Mouse (Mus musculus) adipocyte (in vitro differentiated cells): ENCODE measurements at regions not wholly inside any gene's neighbourhood (a gene's known extent, or its start where the extent isn't known, plus 50 kb on each side); places are given as distances from the start of the nearest gene placed in this dataset.
A peak's percentile ranks its signal among the peaks of the same experiment; 100 is the strongest.

ENCODE experiments used
- DNase-seq: peaks from one replicate; pipeline ENCODE4 v3.0.0-alpha.2; 2016; ENCODE audit warnings: low spot score

- DNase-seq, result peak; percentile 5
Observed at GRCm38 (mm10) chr2:148290326-148290725, 104.8 kb upstream of the Sstr4 start.

GRCm38 (mm10) chr2:148292442-148292841, 102.7 kb upstream of the Sstr4 start:
- DNase-seq, result no peak

DNA sequence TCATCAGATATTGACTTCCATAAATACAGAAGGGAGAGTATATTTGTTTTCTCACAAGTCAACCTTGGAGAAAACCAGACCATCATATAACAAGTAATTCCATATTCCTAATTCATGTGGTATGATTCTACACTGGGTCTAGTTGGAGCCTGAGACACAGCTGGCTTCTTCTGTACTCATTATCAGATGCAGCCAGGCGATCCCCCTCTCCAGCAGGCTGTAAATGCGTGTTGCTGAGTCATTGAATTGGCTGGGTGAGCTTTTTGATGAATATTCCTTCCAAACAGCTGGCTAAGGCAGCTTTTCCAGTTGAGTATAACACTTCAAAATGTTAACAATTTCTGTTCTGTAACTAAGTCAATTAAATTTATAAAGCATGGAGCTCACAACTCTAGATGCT, 102.2 kb upstream of the Sstr4 start:
- DNase-seq, result no peak

GRCm38 (mm10) chr2:148300879-148301278, 94.3 kb upstream of the Sstr4 start:
- DNase-seq, result no peak

- DNase-seq, result no peak
Observed at GRCm38 (mm10) chr2:148312255-148312654, 82.9 kb upstream of the Sstr4 start.

- DNase-seq, result no peak
Observed at GRCm38 (mm10) chr2:148320896-148321295, 74.2 kb upstream of the Sstr4 start.

- DNase-seq, result peak; percentile 42
Observed at GRCm38 (mm10) chr2:148325362-148325761, 69.8 kb upstream of the Sstr4 start.

DNA sequence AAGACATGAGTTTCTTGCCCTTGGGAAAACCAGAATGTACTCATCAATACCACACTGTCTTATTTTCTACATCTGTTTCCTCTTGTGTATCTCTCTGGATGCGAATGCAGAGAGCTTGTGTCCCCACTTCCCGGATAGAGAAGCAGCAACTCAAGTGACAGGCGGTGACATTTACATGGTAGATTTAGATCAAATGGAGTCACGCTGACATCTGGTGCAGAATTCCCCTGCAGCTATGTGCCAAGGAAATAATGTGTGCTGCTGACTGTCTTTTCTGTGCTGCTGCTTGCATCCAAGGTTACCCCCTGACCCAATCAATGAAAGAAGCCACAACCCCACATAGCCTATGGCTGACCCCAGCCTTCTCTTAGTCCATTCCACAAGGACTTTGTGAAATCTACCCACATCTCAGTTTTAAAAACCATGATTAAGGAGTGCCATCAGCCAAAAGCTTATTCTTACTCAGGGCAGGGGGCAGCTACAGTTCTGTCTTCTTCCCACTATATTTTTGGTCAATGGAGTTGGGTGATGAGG, 69.2 kb upstream of the Sstr4 start:
- no peak for DNase-seq

DNA sequence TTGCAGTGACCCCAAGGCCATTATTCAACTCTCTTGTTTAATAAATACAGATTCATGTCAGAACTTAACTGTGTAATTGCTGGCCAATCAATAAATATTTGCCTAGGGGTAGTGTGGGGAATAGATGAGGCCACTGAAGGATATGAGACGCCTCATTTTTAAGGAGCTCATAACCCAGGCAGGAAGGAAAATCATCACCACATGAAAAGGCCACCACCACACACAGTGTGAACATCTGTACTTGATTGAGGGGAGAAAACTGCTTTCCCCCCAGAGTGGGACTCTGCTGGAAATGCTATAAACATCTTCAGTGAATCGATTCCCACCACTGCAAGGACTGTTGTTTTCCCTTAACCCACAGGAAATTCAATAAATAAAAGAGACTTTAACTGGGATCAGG, 68.7 kb upstream of the Sstr4 start:
- DNase-seq, result no peak

GRCm38 (mm10) chr2:148327552-148327951, 67.6 kb upstream of the Sstr4 start:
- no peak for DNase-seq

GRCm38 (mm10) chr2:148330368-148330767, 64.8 kb upstream of the Sstr4 start:
- DNase-seq, result no peak

DNA sequence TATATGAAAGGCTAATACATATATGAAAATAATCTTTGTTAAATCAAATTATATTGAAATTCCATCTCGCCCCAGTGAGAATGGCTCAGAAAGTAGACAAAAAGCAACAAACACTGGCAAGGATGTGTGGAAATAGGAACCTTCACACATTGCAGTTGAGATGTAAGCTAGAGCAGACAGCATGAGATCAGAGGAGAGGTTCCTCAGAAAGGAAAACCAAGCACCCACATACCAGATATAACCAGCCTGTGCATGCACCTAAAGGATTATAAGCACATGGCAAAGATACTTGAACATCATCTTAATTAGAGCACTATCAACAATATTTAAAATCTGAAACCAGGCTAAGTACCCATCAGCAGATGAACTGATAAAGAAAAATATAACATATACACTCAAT, 60.6 kb upstream of the Sstr4 start:
- DNase-seq, result no peak

GRCm38 (mm10) chr2:148336626-148337025, 58.5 kb upstream of the Sstr4 start:
- DNase-seq, result no peak

DNA sequence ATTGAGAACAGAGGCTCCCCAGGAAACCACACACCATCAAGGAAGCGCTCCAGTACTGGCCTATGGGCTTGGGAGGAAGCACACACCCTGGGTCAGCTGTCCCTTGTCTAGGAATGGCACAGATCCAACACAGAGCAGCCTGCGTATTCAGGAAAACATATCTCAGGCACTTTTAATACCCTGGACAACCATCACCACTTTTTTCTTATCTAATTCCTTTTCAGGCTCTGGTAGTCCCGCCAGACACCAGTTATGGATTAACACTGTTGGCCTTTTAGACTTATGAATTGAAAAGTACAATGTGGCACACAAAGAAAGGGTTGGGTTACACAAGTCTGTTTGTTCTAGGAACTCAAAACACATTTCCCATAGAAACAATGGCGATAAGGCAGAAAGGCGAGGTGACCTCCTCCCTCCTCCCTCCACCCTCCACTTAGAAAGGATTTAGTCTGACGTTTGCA, 56.8 kb upstream of the Sstr4 start:
- DNase-seq, result peak; percentile 19

- DNase-seq, result no peak
Observed at GRCm38 (mm10) chr2:148338894-148339293, 56.2 kb upstream of the Sstr4 start.

DNA sequence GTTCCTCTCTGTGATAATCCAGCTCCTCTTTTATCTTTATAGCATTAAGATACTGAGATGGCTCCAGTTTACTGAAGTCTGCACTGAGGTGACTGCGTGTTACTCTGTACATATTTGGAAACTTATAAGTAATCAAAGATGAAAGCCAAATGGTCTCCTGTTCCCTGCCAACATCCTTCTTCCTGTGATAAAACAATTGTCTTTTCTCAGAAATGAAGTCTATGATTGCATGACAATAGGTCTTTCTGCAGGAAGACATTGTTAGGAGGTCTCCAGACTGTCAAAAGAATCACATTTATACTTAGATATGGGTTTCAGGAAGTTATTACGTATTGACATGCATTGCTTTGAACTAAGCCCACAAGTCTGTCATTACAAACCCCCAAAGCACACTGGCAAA, 51.0 kb upstream of the Sstr4 start:
- DNase-seq, result no peak
